Mouse (Mus musculus): ENCODE data around the gene Kdm2a. TPM values are rescaled to one million over a fixed set of nuclear protein-coding genes. Genes with fewer than 3 reads are reported as not detected.

Gene Kdm2a
- polyA plus RNA-seq, 1 experiment from 2014 or later: 12.9 TPM

DNA sequence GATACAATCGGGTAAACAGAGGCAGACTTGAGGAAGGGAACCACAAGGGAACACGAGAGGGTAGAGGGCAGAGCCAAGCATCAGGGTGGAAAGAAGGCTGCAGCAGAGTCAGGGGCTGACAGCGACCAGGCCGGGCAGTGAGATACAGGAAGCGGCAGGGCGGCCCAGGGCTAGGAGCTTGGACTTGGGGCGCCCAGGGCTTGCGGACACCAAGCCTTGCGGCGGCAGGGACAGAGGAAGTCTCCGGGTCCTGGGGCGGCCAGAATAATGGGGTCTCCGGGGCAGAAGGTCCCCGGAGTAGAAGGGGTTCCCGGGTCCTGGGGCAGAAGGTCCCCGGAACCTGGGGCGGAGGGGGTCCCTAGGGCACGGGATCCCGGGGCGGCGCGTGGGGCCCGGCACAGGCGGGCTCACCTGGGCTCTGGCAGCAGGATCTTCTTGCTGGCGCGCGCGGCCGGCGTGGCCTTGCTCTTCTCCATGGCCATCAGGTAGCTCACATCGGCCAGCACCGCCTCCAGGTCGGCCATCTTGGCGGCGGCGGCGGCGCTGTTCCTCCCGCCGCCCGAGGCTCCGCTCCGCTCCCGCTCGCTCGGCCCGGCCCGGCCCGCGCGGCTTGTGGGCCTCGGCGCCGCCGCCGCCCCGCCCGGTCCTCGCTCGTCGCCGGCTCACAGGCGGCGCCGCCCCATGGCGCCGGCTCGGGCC is 92.4 kb downstream of the Kdm2a start:
- Histone ChIP-seq H3K27me3 (0 out of 2 replicates have a peak, but pooled peaks cover 6% of the 10 kb centered on the region), H3K9me3 (replicated peaks) (no peaks in the 10 kb centered on the region), H3K4me1 (replicated peaks) (peaks cover 55% of the 10 kb centered on the region), H3K4me3 (replicated peaks) (peak overlapping the region; percentile 80), H3K9ac (peak overlapping the region; percentile 97), H3K4me2 (peak overlapping the region; percentile 90), H3K27ac (replicated peaks) (peak overlapping the region; percentile 82), H3K36me3 (replicated peaks) (no peaks in the 10 kb centered on the region)
- under 1% methylated on average over 60 of the region's 68 CpGs for WGBS (ENCODE audit: insufficient replicate concordance)
- peak; percentile 76 for ATAC-seq (ENCODE audit: insufficient read depth)

DNA sequence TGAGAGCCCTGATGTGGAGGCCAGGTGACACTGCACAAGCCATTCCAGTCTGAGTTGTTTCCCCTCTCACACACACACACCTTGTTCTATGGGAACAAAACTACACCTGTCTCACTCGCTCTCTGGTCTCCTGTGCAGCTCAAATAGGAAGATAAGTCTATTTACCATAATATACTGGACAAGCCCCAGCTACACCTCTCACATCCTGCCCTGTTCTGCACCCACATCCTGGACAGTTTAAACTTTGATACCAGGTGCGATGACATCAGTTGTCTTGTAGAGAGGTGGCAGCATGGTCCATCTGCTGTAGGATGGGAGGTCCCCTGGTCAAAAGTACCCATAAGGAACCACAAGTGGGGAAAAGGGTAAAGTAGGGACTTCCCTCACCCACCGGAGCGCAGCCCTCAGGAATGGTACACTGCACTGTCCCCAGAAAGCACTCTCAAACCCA is 93.2 kb downstream of the Kdm2a start:
- H3K27me3 ChIP-seq: 0 out of 2 replicates have a peak, but pooled peaks cover 6% of the 10 kb centered on the region
- ATAC-seq (ENCODE audit: insufficient read depth): no peak
- H3K36me3 ChIP-seq (replicated peaks): no peaks in the 10 kb centered on the region
- peaks cover 63% of the 10 kb centered on the region for H3K4me1 ChIP-seq (replicated peaks)
- peak overlapping the region; percentile 97 for H3K9ac ChIP-seq
- WGBS (ENCODE audit: insufficient replicate concordance): 15% methylated on average over 4 of the region's 4 CpGs
- H3K27ac ChIP-seq (replicated peaks): peak overlapping the region; percentile 82
- peak overlapping the region; percentile 90 for H3K4me2 ChIP-seq
- no peaks in the 10 kb centered on the region for H3K9me3 ChIP-seq (replicated peaks)
- H3K4me3 ChIP-seq (replicated peaks): peak overlapping the region; percentile 80

DNA sequence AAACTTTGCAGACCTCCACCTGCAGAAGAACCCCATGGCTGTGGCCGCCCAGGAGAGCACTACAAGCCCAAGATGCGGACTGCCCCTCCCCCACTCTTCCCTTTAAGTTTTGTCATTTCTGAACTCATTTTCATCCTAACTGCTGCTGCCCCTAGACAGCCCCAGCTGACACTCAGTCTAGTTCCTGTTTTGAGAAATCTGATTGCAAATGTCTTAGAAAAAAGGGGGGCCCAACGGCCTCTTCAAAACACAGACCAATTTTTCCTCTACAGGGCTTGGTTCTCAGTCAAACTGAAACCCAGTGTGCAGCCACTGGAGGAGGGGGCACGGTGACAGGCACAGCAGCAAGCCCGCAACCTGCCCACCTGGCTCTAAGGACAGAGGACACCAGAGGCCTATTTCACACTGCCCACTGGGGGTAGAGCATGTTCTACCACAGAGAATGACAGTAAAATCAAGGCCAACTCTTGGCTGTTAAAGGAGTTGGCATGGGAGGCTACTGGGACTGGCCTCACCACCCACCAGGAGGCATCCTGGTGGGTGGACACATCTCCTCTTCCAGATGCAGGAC is 93.7 kb downstream of the Kdm2a start:
- Histone ChIP-seq H3K27me3 (0 out of 2 replicates have a peak, but pooled peaks cover 6% of the 10 kb centered on the region), H3K9me3 (replicated peaks) (no peaks in the 10 kb centered on the region), H3K4me3 (replicated peaks) (peak overlapping the region; percentile 80), H3K27ac (replicated peaks) (peak overlapping the region; percentile 82), H3K4me1 (replicated peaks) (peaks cover 66% of the 10 kb centered on the region), H3K9ac (peak overlapping the region; percentile 97; the same call in 1 of the 2 replicates), H3K36me3 (replicated peaks) (no peaks in the 10 kb centered on the region), H3K4me2 (peak overlapping the region; percentile 90)
- no peak for ATAC-seq (ENCODE audit: insufficient read depth)
- 20% methylated on average over 5 of the region's 5 CpGs for WGBS (ENCODE audit: insufficient replicate concordance)

DNA sequence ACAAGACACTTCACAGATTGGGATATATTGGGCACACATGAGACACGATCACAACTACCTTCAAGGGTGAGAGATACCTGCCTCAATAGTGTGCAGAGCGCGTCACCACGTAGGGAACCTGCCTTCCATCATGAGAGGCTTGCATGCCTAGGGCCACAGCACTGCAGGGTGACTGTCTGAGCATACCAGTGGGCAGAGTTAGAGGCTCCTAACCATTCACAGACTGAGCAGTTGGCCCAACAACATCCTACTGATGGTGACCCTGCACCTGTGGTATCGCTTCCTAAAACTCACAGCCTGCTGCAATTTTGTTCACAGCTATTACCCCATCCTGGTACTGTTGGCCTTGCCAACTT is 94.5 kb downstream of the Kdm2a start:
- H3K4me3 ChIP-seq (replicated peaks): peak overlapping the region; percentile 80

DNA sequence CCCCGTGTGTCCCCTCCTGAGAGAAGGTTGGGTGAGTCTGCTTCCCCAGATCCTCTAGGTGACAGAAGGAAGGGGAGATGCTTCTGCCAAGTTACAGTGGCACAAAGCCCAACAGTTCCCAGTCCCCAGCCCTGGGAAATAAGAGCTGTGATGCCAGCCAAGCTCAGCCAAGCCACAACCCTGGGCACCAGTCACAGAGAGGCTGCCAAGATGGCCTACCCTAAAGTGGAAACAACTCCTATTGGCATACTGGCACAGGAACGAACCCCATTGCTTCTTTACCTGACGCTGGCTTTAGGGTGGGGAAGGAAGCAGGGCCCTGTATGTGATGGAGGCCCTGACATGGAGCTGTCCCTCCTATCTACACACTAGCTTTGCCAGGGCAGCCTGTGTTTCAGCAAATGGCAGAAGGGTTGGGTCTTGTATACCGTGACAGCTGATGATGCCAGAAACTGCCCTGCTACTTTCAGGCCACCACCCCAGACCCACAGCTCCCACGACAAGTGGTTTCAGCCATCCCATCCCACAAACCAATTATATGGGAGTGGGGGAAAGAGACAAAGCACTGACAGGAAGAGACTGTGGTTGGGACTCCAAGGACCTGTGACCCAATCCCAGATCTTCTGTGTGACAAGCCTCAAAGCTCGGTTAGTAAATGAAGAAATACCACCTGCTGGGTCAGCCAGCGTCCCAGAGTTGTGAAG is 95.0 kb downstream of the Kdm2a start:
- WGBS (ENCODE audit: insufficient replicate concordance): 24% methylated on average over 7 of the region's 7 CpGs
- H3K9ac ChIP-seq: peak overlapping the region; percentile 4; the same call in 1 of the 2 replicates
- no peaks in the 10 kb centered on the region for H3K9me3 ChIP-seq (replicated peaks)
- H3K27ac ChIP-seq (replicated peaks): peak overlapping the region; percentile 82
- H3K36me3 ChIP-seq (replicated peaks): no peaks in the 10 kb centered on the region
- ATAC-seq (ENCODE audit: insufficient read depth): no peak
- 0 out of 2 replicates have a peak, but pooled peaks cover 6% of the 10 kb centered on the region for H3K27me3 ChIP-seq
- H3K4me2 ChIP-seq: peak overlapping the region; percentile 90
- peak overlapping the region; percentile 11 for H3K4me3 ChIP-seq (replicated peaks)
- H3K4me1 ChIP-seq (replicated peaks): peaks cover 79% of the 10 kb centered on the region

More for the DNA sequence above, 94.5 kb downstream of the Kdm2a start:
- Histone ChIP-seq H3K27me3 (0 out of 2 replicates have a peak, but pooled peaks cover 6% of the 10 kb centered on the region), H3K4me1 (replicated peaks) (peaks cover 73% of the 10 kb centered on the region), H3K36me3 (replicated peaks) (no peaks in the 10 kb centered on the region), H3K9me3 (replicated peaks) (no peaks in the 10 kb centered on the region), H3K27ac (replicated peaks) (peak overlapping the region; percentile 82), H3K4me2 (peak overlapping the region; percentile 90), H3K9ac (no peak overlapping the region)
- ATAC-seq (ENCODE audit: insufficient read depth): no peak
- 72% methylated on average over 5 of the region's 5 CpGs for WGBS (ENCODE audit: insufficient replicate concordance)

DNA sequence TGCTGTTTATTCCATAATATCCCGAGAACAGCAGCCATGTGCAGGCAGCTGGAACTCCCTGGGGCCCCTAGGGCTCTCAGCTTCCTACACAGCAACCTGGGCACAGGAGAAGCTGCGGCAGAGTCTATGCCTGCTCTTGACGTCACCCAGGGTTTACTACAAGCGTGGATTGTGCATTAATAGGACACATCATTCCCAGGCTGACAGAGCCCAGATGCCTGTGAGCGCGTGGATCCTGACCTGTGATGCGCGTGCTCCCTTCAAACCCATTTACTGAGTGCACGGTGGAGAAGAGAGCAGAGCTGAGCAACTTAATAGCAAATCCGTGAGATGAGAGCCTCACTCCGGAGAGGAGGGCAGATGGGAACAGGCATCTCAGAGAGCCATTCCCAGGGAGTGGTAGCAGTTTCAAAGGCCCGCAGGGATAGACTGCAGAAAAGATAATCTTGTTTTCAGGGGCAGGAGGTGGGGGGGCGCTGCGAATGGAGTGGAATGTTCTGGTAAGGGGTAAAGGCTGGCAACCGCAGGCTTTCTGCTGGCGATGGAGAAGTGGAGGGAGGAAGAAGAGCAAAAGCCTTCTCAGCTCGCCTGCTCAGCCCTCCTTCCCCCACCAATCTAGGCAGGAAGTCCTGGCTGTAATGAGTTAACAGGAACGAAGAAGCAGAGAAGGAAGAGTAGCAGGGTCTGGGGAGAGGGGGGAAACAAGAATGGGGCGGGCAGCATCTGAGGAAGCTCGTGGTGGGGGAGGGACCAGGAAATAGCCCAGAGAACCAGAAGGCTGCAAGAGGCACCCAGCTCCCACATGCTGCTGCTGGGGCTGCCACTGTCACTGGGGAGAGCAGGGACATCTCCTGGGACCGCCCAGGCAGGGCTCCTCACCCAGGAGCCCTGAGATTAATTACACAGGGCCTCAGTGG is 96.1 kb downstream of the Kdm2a start:
- Histone ChIP-seq H3K27ac (replicated peaks) (peak overlapping the region; percentile 82), H3K4me1 (replicated peaks) (peaks cover 89% of the 10 kb centered on the region), H3K4me2 (peak overlapping the region; percentile 90), H3K9me3 (replicated peaks) (no peaks in the 10 kb centered on the region), H3K4me3 (replicated peaks) (peak overlapping the region; percentile 11), H3K9ac (no peak overlapping the region), H3K27me3 (0 out of 2 replicates have a peak, but pooled peaks cover 3% of the 10 kb centered on the region), H3K36me3 (replicated peaks) (no peaks in the 10 kb centered on the region)
- no peak for ATAC-seq (ENCODE audit: insufficient read depth)
- WGBS (ENCODE audit: insufficient replicate concordance): 27% methylated on average over 21 of the region's 21 CpGs

DNA sequence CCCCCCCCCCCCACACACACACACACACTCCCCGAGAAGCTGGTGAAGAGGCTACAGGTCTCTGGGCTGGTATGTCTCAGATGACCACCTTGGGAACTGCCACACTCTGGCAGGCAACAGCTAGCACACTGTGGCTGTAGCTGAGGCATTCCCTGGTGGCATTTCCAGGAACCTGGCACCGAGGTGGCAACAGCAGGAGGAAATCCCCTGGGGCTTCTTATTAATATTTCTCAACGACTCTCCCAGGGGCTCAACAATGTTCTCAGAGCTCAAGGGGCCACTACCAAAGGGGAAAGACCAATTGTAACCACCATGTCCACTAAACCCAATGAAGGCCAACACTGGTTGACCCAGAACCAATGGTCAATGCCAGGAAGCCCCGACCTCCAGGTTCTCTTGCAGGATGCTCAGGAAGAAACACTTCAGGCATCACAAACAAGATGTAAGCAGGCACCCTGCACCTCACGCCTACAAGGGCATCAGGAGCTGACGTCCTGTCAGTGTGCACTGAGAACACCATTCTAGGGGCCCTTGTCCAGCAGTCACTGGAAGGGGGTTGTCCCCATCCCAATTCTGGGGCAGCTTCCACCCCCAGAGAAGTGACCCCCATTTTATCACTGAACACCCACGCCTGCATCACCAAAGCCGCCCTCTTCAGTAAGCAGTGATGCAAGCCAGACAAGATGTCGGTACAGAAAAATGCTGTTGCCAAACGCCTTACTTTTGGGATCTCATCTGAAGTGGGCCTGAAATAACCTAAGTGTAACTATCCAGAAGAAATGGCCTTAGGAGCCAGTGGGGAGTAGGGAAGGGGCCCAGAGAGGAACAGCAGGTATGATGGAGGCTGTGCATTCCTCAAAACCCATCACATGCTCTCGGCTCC is 97.0 kb downstream of the Kdm2a start:
- no peak for ATAC-seq (ENCODE audit: insufficient read depth)
- 48% methylated on average over 11 of the region's 11 CpGs for WGBS (ENCODE audit: insufficient replicate concordance)
- Histone ChIP-seq H3K4me1 (replicated peaks) (peaks cover 93% of the 10 kb centered on the region), H3K9me3 (replicated peaks) (no peaks in the 10 kb centered on the region), H3K4me2 (peak overlapping the region; percentile 90), H3K9ac (no peak overlapping the region), H3K27me3 (no peaks in the 10 kb centered on the region), H3K4me3 (replicated peaks) (no peak overlapping the region; the same call in 1 of the 2 replicates), H3K36me3 (replicated peaks) (no peaks in the 10 kb centered on the region), H3K27ac (replicated peaks) (peak overlapping the region; percentile 82)

DNA sequence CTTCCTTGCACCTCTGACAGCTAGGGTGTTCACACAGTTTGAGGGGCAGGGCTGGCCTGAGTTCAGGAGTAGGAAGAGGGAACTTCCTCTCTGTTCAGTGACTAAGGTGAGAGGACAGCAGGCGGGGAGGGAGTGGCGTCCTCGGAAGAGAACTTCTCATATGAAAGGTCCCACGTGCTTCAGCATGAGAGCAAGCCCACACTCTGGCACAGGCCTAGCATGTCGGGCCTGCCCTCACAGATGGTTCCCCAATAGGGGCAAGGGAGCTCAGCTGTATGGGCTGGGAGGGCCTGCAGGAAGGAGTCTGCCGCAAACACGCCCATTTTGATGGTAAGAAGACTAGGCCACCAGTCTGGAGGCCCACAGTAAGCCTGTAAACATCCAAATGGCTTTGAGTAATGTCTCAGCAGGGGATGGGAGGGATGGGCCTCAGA is 97.8 kb downstream of the Kdm2a start:
- Histone ChIP-seq H3K4me3 (replicated peaks) (no peak overlapping the region), H3K27ac (replicated peaks) (peak overlapping the region; percentile 82), H3K9me3 (replicated peaks) (no peaks in the 10 kb centered on the region), H3K9ac (no peak overlapping the region), H3K4me2 (peak overlapping the region; percentile 90), H3K4me1 (replicated peaks) (peaks cover 99% of the 10 kb centered on the region), H3K27me3 (no peaks in the 10 kb centered on the region), H3K36me3 (replicated peaks) (peaks cover 7% of the 10 kb centered on the region)
- 11% methylated on average over 7 of the region's 7 CpGs for WGBS (ENCODE audit: insufficient replicate concordance)
- peak; percentile 47 for ATAC-seq (ENCODE audit: insufficient read depth)

DNA sequence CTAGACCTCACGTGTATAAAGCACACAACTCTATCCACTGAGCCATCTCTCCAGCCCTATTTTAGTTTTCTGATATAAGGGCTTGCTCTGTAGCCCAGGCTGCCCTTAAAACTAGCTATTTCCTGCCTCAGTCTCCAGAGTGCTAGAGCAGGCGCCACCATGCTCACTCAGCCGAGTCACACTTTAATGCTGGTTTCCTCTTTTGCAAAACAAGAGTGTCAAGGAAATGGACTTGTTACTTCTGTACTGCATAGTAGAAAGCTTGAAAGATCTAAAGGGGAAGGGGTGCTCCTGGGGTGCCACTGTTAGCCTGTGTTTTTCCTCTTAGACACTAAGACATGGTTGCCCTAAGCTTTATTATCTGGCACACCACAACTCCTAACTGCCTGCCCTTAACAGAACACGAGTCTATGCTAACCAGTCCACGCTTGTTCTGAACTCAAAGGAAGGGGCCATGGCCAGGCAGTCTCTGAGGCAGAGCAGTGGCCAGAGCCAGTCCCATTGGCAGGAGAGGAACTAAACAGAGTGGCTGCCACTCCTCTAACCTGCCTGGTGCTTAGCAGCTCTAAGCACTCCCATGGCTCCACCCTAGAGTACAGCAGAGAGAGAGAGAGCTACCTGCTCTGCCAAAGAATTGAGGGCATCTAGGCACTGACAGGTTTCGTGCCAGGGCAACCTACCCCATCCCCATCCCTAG is 98.4 kb downstream of the Kdm2a start:
- H3K27me3 ChIP-seq: no peaks in the 10 kb centered on the region
- peaks cover 10% of the 10 kb centered on the region for H3K36me3 ChIP-seq (replicated peaks)
- ATAC-seq (ENCODE audit: insufficient read depth): peak; percentile 8; the same call in 1 of the 2 replicates
- H3K4me3 ChIP-seq (replicated peaks): no peak overlapping the region
- 41% methylated on average over 6 of the region's 6 CpGs for WGBS (ENCODE audit: insufficient replicate concordance)
- no peak overlapping the region for H3K9ac ChIP-seq
- H3K27ac ChIP-seq (replicated peaks): peak overlapping the region; percentile 82
- H3K4me1 ChIP-seq (replicated peaks): peaks cover 99% of the 10 kb centered on the region
- H3K4me2 ChIP-seq: peak overlapping the region; percentile 90
- H3K9me3 ChIP-seq (replicated peaks): no peaks in the 10 kb centered on the region
